Mouse (Mus musculus) heart, postnatal 4 days (tissue): ENCODE data around the gene Kalrn. TPM values are rescaled to one million over a fixed set of nuclear protein-coding genes. Genes with fewer than 3 reads are reported as not detected.

ENCODE experiments used
- DNase-seq: peaks from one replicate; pipeline ENCODE4 v3.0.0; 2021
- total RNA-seq, 2 experiments: library from RNA; stranded (reverse); gene quantifications; 2 replicates each; pipeline ENCODE4 v1.2.3; 2021

The Kalrn gene
- total RNA-seq, 2 experiments from 2014 or later, result 41.1 to 41.7 TPM

- no peak for DNase-seq
Measured at GRCm38 (mm10) chr16:34066376-34066775, 507.0 kb downstream of the Kalrn start.

GRCm38 (mm10) chr16:34063313-34063712, 510.0 kb downstream of the Kalrn start:
- DNase-seq, result no peak

- no peak for DNase-seq
Measured at GRCm38 (mm10) chr16:34061661-34062060, 511.7 kb downstream of the Kalrn start.

- no peak for DNase-seq
Measured at GRCm38 (mm10) chr16:34058611-34059010, 514.7 kb downstream of the Kalrn start.

- DNase-seq, result no peak
Measured at GRCm38 (mm10) chr16:34057464-34057863, 515.9 kb downstream of the Kalrn start.

GRCm38 (mm10) chr16:34056418-34057111, 516.8 kb downstream of the Kalrn start:
- DNase-seq, result no peak

DNA sequence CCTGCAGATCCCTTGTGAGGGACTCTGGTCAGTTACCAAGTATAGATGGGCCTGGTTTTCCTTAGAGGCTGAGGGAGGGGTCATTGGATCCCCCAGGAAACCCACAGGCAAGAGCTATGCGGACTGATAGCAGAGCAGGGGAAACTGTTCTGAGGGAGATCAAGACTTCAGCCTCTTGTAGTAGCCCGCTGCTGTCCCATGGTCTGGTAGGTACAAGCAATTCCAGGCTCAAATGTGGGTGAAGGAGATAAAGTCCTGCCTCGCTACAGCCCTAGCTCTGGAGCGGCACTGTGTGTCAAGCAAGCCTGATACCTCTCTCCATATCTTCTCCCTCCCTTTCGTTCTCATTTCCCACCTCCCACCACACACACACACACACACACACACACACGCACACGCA, 523.2 kb downstream of the Kalrn start:
- DNase-seq, result no peak

DNA sequence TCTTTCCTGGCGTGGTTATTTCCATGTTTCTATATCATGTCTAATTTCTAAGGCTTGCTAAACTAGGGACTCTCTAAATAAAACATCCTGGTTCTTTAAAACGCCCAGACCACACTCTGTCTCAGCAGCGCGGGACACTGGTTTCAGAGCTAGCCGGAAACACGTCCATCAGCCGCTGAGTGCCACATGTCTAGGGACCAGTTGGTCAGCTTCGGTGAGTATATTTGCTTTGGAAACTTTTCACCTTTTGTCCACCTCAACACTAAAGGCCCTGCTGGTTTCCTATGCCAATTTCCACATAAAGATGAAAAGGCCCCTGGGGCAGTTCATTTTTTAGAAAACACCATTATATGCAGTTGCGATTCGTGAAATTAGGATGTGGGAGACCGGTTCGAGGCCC, 524.0 kb downstream of the Kalrn start:
- DNase-seq, result no peak

- no peak for DNase-seq
Measured at GRCm38 (mm10) chr16:34048232-34048631, 525.1 kb downstream of the Kalrn start.

- no peak for DNase-seq
Measured at GRCm38 (mm10) chr16:34047543-34047942, 525.8 kb downstream of the Kalrn start.

GRCm38 (mm10) chr16:34047006-34047360, 526.3 kb downstream of the Kalrn start:
- no peak for DNase-seq

DNA sequence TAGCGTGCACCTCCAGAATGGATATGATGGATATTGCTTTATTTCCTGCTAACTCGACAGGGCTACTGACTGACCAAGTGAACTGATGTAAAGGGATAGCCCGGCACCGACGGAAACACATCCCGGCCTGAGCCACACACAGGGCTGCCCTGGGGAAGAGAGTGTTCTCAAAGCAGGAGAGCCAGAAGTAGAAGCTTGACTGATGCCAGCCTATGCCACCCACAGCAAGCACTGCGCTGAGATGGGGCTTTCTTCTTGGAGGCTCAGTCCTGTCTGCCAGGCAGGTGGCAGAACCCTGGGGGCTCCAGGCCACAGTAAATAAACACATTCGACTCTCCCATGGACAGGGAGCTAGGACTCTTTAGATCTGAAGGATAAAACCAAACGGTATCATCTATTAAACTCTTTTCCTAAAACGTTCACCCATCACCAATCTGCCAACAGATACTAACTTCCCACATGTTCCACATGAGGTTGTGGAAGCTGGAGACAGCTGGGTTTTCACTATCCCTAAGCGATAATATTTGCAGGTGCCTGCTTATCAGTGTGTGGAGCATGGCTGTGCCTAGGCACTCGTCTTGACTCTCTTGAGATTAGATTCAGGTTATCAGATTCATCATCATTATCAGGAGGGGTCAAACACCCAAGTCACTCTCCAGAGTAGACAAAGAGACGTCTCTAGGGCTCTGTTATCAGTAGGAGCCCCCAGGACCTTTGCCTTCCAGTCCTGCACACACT, 526.9 kb downstream of the Kalrn start:
- DNase-seq, result no peak

GRCm38 (mm10) chr16:34044539-34044938, 528.8 kb downstream of the Kalrn start:
- no peak for DNase-seq

GRCm38 (mm10) chr16:34043048-34043795, 530.1 kb downstream of the Kalrn start:
- DNase-seq, result no peak

GRCm38 (mm10) chr16:34042586-34042985, 530.7 kb downstream of the Kalrn start:
- DNase-seq, result no peak

- no peak for DNase-seq
Measured at GRCm38 (mm10) chr16:34040276-34040675, 533.1 kb downstream of the Kalrn start.

GRCm38 (mm10) chr16:34039736-34040135, 533.6 kb downstream of the Kalrn start:
- DNase-seq, result no peak

DNA sequence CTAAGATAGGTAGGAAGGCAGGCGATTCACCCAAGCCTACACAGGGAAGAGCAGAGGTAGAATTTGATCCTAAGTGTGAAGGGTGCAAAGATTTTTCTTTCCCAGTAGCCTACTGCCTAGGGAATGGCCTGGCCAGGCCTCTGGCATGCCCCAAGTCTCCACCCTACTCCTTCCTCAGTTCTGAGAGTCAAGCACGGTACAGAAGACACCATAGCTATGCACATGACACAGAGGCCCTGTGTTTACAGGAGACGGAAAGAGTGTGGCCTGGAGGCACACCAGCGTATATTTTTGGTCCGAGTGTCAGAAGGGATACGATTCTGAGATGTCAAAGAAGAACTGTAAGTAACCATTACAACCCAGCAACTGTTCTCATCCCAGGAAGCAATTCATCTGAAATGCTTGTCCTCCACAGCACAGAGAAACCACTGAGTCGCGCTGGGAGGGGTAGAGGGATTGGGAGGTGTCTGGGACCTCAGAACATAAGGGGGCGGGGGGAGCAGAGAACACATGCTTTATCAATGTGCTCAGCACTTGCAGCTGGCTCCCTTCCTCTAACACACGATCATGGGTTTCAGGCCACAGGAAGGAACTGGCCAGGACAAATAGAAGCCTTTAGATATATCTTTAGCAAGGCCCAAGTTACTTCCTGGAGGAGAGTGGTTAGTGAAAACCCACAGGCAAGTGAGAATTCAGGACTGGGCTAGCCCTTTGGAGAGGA, 536.8 kb downstream of the Kalrn start:
- DNase-seq, result no peak

DNA sequence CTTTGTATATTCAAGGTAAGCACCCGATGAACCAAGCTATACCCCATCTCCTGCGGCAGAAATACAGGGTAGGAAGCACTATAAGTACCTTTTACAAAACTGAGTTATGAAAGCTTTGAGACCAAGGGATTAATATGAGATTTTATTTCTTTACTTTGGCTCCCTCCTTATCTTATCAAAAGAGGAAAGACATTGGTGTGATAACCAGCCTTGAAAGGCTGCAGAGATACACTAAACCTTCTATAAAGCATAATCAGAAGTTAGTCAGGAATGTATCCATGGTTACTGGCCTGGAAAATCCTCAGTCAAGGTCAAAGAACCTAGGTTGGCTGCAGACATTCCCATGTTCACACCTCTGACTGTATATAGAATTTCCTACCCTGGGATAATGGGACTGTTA, 537.6 kb downstream of the Kalrn start:
- DNase-seq, result no peak

DNA sequence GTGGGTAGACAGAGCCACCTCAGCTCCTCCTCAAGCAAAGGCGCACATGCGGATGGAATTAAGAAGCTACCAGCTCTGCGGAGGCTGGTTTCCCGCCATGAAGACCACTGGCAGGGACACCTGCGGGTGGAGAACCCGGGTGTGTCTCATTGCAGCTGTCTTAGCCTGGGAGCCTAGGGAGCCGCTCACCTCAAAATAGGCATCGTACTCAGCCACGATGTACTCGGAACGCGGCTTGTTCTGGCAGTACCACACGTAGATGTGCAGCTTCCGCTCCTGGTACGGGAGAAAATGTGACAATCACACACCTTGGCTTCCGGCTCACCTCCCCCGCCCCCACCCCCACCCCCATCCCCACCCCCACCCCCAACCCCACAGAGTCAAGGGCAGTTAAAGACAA, 539.1 kb downstream of the Kalrn start:
- no peak for DNase-seq

DNA sequence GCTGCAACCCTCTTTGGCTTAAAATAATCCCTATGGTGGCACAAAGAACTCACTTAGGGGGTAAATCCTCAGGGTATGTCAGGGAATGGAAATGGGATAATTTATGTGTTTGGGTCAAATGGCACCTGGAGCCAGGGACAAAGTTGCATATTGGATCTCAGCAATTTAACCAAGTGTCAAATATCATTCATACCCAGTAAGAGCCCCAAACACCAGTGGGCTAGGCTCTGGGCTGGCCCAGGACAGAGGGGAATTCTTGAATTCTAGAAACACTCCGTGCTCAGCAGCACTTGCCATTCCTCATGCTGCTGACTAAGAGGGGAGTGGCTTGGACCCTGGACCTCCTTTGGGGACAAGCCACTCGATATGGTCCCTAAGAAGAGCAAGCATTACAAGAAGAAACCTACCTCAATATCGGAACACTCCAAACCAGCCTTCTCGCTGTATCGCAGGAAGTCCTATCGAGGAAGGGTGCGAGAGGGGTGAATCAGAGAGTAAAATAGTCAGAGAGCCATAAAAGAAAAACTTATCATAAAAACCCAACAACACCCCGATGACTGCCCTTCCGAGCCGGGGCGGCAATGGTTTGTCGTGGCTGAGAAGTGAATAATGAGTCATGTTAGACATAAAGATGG, 541.2 kb downstream of the Kalrn start:
- no peak for DNase-seq

DNA sequence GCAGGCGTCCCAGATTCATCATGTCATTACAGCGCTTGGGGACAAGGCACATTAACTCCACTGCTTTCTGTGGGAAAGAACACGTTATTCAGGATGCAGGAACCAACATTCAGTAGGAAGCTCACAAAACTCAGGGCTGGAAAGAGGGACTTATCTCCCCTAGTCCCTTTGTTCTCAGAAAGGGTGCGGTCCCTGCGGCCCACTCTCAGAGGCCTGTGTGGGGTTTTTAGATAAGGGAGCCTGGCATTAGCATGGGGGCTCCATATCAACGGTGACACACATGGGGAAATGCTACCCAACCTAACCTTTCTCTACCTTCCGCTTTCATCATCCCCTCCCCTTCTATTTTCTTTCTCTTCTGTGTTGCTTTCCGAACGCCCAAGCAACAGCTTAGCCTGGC, 541.8 kb downstream of the Kalrn start:
- no peak for DNase-seq
